Mouse (Mus musculus) left cerebral cortex, postnatal 14 days (tissue): Measurements from ENCODE around the gene Tenm4. TPM values are rescaled to one million over a fixed set of nuclear protein-coding genes. Genes with fewer than 3 reads are reported as not detected.

Experiments used
- DNase-seq, 2 experiments: peaks; one replicate each; pipeline ENCODE4 v3.0.0; 2021 to 2022; ENCODE audit warnings: low spot score in 2 of 2, mixed read lengths in 1 of 2
- intact Hi-C: fragments of 180-260 bp; cut with DNase I; formaldehyde crosslinking; loops from one replicate; pipeline ENCODE4 v1.15.1; 2025
- total RNA-seq, 2 experiments: library from RNA; stranded (reverse); gene quantifications; 2 replicates each; pipeline ENCODE4 v1.2.3; 2021

Tenm4 gene
- total RNA-seq, 2 experiments from 2014 or later, result 117 to 118 TPM

DNA sequence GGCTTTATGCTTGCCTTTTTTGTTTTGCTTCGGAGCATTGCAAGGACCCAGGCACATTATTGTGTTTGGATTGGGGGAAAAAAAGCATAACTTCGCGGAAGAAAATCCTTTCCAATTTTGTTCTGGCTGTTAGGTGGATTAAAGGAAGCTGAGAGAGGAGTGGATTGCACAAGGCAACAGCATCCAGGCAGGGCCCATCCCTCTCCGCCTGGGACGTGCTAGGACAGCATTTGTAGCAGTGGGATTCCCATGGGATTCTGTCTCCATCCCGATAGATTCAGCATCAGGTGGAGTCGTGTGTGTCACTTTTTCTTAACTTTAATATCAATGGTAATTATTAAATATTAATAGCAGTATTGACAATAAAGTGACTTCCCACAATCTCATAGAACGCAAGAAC is 255.9 kb downstream of the Tenm4 start:
- intact Hi-C loops, result no loop called here
- no peak for DNase-seq

DNA sequence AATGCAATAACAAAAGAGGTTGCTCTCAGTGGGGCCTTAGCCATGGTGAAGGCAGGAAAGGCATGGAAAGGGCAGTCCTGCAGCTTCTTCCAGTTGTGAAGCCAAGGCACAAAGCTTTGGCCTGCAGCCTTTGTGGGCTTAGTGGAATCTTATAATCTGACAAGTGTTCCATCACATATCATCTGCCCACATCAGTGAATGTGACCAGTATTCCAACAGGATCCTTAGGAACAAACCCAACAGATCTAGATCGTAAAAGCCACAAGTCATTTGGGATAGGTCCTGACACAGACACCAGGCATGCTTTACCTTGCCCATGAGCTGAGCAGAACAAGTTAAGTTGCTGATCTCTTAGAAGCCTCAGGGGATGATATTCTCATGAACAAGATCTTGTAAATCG is 262.3 kb downstream of the Tenm4 start:
- intact Hi-C loops, result no loop called here
- DNase-seq, result no peak

DNA sequence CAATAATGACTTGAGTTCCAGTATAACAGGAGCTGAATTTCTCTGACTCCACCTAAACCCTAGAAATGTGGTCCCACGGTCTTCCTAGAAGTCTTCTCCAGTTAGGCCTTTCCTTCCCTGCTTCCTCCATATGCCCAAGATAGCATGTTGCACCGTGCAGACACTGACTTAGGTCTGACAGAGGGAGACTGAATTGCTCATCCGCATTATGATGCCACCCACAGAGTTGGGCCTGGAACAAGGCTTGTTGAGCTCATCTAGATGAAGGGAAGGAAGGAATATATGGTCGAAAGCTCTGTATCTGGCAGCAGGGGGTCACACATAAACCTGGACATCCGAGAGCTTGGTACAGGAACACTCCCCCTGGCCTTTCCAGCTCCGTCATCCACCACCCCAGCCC is 267.3 kb downstream of the Tenm4 start:
- peak; percentile 33 to 47 for DNase-seq
- intact Hi-C loops, result no loop called here

DNA sequence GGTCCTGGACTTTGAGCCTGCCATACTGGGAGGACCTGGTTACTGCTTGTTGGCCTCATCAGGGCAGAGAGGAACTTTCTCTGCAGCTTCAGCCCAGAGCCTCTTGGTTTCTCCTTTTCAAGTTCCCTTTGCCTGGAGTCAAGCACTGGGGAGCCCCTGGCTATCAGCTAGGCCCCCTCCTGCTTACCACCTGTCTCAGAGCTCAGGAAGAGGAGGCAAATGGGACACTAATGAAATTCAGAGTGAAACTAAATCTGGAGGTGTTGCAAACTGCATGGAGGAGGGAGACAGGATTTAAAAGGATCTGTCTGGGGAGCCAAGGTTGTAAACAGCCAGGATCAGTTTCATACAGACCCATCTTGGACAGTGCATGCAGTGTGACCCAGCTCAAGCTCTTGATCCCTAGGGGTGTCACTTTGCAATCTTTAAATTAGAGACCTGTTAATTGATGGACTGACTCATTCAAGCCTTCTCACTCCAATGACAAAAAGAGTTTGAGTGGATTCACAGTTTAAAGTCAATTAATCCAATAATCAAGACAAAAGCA is 269.2 kb downstream of the Tenm4 start:
- no peak for DNase-seq
- intact Hi-C loops, result no loop called here

DNA sequence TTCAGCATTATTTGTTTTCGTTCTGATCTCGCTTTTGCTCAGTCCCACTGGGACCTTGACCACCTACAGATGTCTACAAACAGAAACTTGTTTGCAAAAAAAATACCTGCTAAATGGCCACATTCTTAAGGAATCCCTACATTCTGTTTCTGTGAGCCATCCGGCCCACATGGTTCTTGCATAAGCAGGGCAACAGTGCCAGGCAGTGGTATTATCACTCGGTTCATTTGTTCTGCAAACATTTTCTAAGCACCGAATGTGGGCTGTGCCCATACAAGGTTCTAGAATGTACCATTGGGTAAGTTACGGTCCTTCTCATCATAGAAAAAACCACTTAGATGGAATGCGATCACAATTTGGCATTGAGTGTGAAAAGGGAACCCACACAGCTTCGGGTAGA is 274.7 kb downstream of the Tenm4 start:
- no peak for DNase-seq
- intact Hi-C loops, result no loop called here

DNA sequence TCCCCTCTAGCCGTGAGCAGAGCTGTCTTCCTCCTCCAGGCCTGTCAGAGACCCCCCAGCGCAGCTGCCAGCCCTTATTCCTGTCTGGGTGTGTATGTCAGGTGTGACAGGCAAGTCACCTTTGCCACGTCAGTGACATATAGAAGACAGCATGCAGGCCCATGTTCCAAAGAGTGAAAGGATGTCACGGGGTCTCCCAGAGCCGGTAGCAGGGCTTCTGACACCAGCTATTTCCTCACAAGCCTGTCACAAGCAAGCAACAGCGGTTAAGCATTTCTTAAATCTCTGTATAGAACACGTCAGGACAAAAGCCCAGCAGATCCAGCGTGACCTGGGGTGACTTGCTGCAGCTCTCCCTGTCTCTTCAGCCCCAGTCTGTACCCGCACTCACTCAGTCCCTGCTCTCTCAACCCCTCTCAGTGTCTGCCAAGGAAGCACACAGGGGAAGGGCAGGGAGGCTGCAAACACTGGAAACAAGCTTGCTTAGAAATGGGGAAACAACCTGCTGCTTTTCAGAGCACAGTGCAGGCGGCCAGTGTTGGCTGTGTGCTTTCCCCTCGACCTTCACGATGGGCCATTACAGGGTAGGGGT is 276.9 kb downstream of the Tenm4 start:
- DNase-seq, result no peak
- intact Hi-C loops, result no loop called here

DNA sequence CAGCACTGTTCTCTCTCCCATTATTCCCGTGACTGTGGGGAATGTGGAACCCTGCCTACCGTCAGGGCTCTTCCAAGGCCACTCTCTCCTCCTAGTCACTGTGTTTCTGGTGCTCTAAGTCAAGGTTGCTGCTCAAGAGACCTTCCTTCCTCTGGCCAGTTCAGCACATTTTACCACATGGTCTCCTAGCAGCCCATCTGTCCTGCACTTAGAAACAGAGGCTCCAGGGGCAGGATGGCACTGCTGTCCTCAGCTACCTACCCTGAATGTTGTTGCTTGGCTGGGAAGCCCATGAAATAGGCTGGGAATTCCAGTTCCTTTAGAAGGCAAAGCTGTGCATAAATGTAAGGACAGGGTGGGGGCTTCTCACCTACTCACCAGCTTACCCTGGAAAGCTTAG is 284.9 kb downstream of the Tenm4 start:
- no peak for DNase-seq
- intact Hi-C loops, result no loop called here

DNA sequence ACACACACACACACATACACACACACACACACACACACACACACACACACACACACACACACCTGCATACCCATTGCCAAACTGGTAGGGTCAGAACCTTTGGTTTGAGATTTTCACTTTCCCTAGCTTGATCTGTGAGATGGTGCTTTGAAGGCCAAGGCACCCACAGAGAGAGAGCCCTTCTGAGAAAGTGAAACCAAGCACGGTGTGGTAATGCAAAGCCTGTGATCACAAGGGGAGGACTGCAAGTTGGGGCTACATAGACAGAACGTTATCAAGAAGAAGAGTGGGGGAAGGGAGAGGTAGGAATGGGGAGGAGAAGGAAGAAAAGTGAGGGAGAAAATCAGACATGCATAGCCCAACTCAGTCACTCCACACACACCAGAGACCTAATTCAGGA is 285.6 kb downstream of the Tenm4 start:
- no peak for DNase-seq
- intact Hi-C loops, result no loop called here

DNA sequence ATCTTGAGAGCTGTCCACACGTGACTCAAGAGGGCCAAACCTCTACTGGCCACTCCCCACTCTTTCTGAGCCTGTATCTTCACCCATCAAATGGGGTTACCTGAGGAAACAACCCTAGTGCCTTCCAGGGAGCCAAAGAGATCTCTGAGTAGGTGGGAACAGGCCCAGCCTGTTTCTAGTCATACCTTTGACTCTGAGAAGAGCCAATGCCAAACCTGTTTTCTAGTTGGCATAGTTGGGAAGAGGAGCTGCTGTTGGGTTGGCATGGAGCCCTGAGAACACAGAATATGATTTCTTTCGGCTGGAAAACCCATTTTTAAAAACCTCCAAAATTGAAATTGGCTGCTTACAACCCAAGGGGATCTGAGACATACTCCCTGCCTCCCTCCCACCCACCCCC is 286.8 kb downstream of the Tenm4 start:
- intact Hi-C loops, result no loop called here
- DNase-seq, result peak; percentile 37 to 50

DNA sequence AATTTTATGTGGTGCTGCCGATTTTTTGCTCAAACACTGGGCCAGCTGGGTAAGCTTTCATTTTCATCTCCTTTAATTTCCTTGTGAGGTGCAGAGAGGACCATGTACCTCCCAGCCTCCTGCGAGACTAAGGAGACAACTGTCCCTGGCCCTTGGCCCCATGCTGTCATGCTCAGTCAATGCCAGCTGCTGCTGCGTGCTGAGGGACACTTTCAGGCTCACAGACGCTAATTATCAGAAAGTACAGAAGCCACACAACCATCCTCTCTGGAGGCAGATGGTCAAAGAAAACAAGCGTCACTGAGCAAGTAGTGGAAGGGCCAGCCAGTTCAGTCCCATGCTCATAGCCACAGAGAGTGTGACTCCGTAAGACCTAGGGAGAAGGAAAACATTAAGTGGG is 287.9 kb downstream of the Tenm4 start:
- DNase-seq, result no peak
- intact Hi-C loops, result no loop called here

DNA sequence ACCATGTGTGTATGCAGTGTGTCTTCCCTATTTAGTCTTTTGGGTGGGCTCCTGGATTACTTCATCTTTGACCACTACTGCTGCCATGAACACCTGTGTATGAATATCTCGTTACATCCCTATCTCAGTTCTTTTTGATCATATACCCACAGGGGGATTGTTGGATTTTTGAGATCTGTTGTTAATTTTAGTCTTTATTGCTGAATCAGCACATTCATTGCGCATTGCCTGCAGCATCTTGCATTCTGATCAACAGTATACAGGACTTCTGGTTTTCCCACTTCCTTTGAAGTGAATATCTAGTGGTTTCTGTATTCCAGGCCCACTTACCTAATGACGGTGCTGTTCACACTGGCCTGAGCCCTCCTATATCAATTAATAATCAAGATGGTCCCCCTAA is 295.7 kb downstream of the Tenm4 start:
- intact Hi-C loops, result no loop called here
- no peak for DNase-seq

DNA sequence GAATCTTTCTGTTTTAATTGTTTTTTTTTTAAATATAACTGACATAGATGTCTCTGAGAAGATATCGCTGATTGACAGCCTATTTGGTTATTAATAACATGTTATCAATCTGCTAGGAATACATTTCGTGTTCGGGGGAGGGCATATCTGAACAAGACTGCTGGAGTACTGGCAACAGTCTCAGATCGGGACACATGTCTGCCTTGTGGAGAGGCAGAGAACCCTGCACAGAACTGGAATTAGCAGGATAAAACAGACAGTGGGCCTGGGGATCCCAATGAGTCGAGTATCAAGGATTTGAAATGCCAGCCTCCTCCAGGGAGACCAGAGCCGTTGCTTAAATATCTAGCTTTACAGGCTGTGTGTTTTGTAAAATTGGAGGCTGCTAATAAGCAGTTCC is 299.8 kb downstream of the Tenm4 start:
- intact Hi-C loops, result no loop called here
- no peak for DNase-seq

DNA sequence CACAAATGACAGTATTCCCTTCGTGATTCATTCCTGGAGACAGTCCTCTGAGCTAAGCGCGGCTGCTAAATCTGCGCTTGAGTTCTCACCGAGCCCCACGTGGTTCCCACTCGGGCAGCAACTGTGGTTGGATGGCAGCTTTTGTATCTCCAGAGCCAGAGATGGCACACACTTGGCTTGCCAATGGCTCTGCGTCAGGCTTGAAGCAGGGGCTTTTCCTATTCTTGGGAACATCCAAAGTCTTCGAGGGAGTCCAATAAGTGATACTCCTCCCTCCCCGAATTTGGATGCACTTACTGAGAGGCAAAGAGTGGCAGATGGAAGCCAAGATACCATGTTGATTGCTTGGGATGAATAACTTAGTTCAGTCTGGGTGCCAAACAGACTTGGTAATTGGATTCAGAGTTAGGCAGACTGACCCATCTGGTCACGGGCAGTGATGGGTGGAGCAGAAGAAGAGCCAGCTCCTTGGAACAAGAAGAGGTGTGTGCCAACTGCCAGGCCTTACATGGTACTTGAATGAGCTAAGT is 303.6 kb downstream of the Tenm4 start:
- intact Hi-C loops, result no loop called here
- peak; percentile 84 to 89 for DNase-seq

DNA sequence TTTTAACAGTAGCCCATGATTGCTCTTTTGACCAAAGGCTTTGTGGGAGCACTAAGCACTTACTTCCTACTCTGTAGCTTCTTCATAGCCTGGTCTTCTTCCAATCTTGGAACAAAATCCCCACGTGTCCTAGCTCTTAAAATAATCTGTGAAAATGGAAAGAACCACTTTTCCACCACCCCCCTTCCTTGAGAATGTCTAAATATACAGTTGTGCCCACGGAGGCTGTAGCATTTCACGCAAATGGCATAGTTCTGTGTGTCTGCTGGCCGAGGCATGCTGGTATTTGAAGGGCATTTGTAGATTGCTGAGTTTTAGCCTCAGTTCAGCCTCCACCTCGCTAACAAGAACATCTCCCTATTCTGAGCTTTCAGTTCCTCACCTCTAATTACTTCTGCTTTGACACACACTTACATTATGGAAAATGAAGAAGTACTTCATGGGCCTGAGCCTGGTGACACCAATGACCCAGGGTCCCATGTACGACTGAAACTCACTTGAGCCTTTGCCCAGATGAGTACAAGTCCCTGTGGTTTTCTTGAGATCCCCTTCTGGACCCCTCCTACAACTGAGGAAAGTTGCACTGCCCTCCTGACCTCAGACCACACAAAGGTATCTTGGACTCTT is 306.1 kb downstream of the Tenm4 start:
- intact Hi-C loops, result no loop called here
- DNase-seq, result peak in 1 of 2 experiments; percentile 64

DNA sequence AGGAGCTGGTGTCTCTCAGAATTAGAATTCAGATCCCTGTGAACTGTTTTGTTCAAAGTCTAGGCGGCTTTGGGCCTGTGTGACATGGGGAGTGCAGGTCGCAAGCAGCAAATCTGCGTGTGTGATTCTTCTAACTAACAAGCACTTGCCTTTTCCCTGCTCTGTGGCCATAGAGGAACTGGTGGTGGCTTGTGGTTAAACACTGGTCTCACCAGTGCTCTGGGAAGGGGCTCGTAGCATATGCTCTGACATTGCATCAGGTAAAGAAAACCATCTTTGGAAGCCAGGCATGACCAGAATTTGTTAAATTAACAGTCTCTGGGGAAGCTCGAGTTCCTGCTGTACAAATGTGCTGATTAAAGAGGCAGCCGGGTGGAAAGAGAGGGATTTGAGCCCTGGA is 308.1 kb downstream of the Tenm4 start:
- intact Hi-C loops, result no loop called here
- DNase-seq, result no peak

DNA sequence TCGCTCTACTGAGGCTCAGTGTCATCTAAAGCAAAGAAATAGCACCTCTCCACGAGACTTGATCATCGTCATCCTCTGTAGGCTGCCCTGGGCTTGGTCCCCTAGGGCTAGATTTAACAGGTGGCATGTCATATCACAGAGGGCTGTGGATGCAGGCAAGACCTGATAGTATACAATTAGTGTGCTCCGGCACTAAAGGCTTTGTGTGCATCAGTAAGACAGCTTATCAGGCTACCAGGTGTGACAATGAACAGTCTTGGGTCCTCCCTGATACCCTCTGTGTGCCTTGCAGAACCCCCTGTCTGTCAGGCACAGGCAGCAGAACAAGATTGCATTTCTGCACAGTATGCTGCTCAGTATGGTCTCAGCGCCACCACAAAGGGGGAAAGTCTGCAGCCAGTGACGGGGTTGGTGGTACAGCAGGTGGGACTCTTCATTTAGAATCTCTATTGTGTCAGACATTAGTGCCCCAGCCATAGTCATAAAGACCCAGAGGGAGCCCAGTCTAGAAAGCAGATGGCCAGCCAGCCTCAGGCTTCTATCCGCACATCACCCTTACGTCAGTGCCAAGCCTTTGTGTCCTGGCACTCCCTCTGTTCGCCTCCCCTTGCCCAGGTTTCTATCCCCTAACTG is 309.4 kb downstream of the Tenm4 start:
- intact Hi-C loops, result no loop called here
- no peak for DNase-seq

DNA sequence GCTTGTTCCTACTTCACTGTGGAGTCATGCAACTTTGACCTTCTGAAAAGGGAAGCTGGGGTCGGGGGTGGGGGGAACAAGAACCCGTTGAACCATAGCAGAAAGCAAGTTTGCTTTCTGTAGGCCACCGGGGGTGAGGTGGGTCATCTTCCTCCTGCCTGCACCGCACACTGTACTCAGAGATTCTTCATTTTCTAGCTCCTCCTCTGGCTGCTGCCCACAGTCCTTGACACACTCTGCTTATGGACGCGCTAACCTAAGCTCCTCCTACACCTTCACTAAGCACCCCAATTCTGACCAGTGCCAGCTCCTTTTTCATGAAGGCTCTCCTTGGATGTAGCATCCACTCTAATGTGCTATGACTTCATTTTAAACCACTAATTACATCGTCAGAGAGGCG is 311.9 kb downstream of the Tenm4 start:
- intact Hi-C loops, result no loop called here
- no peak for DNase-seq

DNA sequence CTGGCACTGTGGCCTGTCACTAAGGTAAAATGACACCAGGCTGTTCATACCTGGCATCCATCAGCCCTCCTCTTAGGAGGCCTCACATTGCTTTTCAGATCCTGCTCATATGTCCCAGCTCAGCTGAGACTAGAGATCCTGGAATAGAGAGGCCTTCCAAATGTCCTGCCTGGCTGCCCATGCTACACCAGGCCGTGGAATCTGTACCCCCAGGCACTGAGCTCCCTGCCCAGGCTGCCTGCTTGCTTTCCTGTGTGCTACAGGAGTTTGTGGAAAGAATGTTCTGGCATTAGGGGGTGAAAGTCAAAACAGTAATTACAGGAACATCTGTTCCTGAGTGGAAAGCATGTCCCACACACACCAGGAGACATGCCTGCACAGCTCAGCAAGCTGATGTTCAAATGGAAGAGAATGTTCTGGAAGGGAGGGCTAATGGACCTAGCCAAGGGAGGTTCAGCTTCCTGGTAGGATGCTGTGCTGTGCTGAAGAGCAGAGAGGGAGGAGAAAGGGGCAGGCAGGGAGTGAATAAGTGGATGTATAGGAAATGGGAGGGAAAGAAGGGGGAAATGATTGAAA is 313.0 kb downstream of the Tenm4 start:
- intact Hi-C loops, result no loop called here
- no peak for DNase-seq

DNA sequence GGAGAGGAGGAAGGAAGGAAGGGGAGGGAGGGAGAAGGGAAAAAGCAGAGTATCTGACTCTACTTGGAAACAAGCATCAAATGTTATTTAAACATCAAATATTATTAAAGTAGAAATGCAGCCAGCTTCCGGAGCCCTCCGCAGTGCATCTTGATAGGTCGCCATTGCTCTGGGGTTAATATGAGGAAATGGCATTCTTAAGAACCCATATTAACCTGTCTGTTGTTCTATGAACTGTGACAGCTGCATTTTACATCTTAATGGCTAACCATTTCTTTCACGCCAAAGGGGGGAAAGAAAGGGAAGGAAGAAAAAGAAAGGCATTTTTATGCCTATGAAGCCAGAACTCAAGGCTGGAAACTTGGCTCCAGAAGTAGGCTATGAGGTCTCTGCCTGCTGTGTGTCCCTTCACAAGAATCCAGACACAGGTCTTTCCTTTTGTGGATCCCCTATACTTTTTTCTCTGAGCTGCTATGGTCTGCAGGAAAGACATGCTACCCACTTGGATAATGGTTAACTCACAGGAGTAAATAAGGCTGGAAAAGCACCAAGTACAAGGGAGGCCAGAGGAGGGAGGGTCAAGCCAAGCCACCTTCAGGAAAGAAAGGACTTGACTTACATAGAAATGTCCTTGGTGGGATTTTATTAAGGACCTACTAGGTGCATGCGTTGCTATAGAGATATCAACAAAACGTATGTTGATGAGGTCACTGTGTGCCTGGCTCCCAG is 318.5 kb downstream of the Tenm4 start:
- no peak for DNase-seq
- intact Hi-C loops, result no loop called here

DNA sequence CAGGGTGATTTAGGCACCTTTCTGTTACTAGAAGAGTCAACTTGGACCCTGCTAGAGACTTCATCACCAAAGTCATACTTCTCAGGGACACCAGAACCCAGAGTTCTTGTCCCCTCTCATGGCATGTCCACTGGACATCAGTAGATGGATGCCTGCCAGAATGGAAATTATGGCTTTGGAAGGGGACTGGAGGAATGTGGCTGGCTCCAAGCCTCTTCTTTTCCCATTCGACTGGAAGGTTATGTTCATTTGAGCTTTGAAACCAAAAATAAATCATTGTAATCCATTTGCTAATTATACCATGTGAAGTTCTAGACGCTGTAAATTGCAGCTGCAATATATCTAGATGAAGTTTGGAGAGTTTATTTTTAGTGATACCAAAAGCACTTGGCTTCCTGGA is 320.9 kb downstream of the Tenm4 start:
- intact Hi-C loops, result no loop called here
- DNase-seq, result no peak
